Mouse (Mus musculus) midbrain, embryonic 14.5 days (tissue): ENCODE data around the gene Stambpl1. TPM values are rescaled to one million over a fixed set of nuclear protein-coding genes. Genes with fewer than 3 reads are reported as not detected.

Source experiments
- ATAC-seq: fragments of 200-750 bp; cut with Nextera tagmentation; 2 replicates; pipeline ENCODE4 v1.8.0; 2017; ENCODE audit warnings: moderate number of reproducible peaks, moderate library complexity; ENCODE audit not compliant: low FRiP score, low TSS enrichment
- DNase-seq: peaks from one replicate; pipeline ENCODE4 v3.0.0-alpha.2; 2015
- H3K27ac ChIP-seq: fragments of 300-500 bp; sonication (generic); replicated peaks from 2 replicates; pipeline ENCODE4 v1.5.1; 2014; ENCODE audit warnings: mild to moderate bottlenecking, low read depth, low read length, moderate library complexity
- H3K27me3 ChIP-seq: fragments of 300-500 bp; sonication (generic); 2 replicates; pipeline ENCODE4 v1.6.1; 2014; ENCODE audit warnings: low read length, control low read depth, mixed read lengths; ENCODE audit not compliant: control insufficient read depth, insufficient read depth
- H3K36me3 ChIP-seq: fragments of 300-500 bp; sonication (generic); 2 replicates; pipeline ENCODE4 v1.6.1; 2014; ENCODE audit warnings: low read length, control low read depth; ENCODE audit not compliant: control insufficient read depth, insufficient read depth
- H3K4me1 ChIP-seq: fragments of 300-500 bp; sonication (generic); 2 replicates; pipeline ENCODE4 v1.6.1; 2014; ENCODE audit warnings: mild to moderate bottlenecking, antibody characterized with exemption, low read length, control low read depth; ENCODE audit not compliant: control insufficient read depth, insufficient read depth
- H3K4me2 ChIP-seq: fragments of 300-500 bp; sonication (generic); 2 replicates; pipeline ENCODE4 v1.6.1; 2014; ENCODE audit warnings: mild to moderate bottlenecking, low read length, moderate library complexity
- H3K4me3 ChIP-seq: fragments of 300-500 bp; sonication (generic); replicated peaks from 2 replicates; pipeline ENCODE4 v1.5.1; 2014; ENCODE audit warnings: low read depth, low read length
- H3K9ac ChIP-seq: fragments of 300-500 bp; sonication (generic); replicated peaks from 2 replicates; pipeline ENCODE4 v1.6.1; 2014; ENCODE audit warnings: mild to moderate bottlenecking, low read length, moderate library complexity
- H3K9me3 ChIP-seq: fragments of 300-500 bp; sonication (generic); 2 replicates; pipeline ENCODE4 v1.6.1; 2016; ENCODE audit warnings: low read length, control low read depth, mixed read lengths; ENCODE audit not compliant: control insufficient read depth
- WGBS: fragments of 180-500 bp; shearing (Covaris S2); extraction: QIAGEN DNeasy Blood & Tissue Kit; methylation state at CpG from one replicate; pipeline ENCODE4 v1.1.7; 2014; 5-methylcytosine and 5-hydroxymethylcytosine counted together
- polyA plus RNA-seq: library from polyadenylated mRNA; unstranded; fragments of >200 nt; fragmentation: Nextera tagmentation; extraction: Ambion mirVana; gene quantifications from 2 replicates; pipeline ENCODE4 v1.2.1, GENCODE M21; 2014

Gene Stambpl1
- polyA plus RNA-seq, 1 experiment from 2014 or later: 11.5 TPM

DNA sequence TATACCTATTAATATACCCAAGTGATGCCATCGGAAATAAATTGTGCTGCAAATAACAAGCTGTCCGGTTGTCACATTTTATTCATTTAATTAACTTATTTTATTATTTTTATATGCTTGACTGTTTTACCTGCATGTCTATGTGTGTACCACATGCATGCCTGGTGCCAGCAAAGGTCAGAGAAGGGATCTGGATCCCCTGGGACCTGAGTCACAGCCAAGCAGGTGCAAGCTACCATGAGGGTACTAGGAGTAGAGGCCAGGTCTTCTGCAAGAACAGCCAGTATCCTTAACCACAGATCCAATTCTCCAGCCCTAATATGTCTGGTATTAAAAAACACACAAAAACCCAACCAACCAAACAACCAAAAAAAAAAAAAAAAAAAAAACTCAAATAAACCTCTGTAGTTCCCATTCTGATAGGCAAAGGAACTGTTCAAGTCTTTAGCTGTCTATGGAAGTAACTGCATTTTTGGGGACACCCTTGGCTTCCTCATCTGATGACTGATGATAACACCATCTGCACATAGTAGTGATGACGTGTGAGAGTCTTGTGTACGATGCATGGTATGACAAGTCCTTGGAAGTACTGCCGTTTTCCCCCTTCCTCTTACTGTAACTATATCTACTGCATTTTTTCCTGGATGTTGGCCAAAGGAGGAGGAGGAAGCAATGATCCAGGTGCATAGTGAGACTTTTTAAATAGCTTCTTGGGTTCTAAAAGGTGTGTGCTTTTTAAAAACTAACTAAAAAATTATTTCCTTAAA, 48.4 kb downstream of the Stambpl1 start:
- Histone ChIP-seq H3K36me3 (no peaks in the 10 kb centered on the region), H3K27ac (no peak overlapping the region), H3K4me3 (no peak overlapping the region), H3K27me3 (no peaks in the 10 kb centered on the region), H3K9me3 (no peaks in the 10 kb centered on the region), H3K4me2 (no peak overlapping the region), H3K9ac (no peak overlapping the region), H3K4me1 (no peaks in the 10 kb centered on the region)
- DNase-seq (no peak), ATAC-seq (no peak)
- WGBS: 96% methylated on average over 5 of the region's 5 CpGs

DNA sequence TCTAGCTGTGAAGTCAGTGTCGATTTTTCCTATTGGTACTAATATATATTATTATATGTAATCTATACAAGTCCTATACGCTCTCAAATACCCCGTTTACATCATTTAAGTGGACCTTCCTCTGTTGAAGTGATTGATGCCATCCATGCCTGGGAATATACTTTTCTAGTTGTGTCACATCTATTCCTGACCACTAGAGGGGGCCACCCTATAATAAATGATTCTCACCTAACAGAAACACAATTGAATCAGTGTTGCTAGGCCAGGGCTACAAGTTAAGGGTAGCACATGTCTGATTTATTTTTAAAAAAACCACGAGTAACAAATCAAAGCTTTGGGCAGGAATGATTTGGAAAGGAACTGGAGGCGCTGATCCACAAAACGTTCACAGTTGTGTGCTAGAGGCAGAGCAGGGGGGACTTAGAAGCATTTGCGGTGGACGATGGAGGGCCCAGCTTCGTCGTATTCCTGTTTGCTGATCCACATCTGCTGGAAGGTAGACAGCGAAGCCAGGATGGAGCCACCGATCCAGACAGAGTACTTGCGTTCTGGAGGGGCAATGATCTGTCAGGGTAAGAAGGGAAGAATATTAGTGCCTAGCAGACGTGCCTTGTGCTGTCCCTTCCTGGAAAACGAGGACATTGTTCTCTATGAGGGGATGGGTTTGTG, 49.4 kb downstream of the Stambpl1 start:
- no peak overlapping the region for H3K4me2 ChIP-seq
- H3K9ac ChIP-seq: no peak overlapping the region
- no peaks in the 10 kb centered on the region for H3K9me3 ChIP-seq
- H3K36me3 ChIP-seq: no peaks in the 10 kb centered on the region
- 65% methylated on average over 15 of the region's 15 CpGs for WGBS
- no peak overlapping the region for H3K4me3 ChIP-seq
- H3K27me3 ChIP-seq: no peaks in the 10 kb centered on the region
- ATAC-seq (no peak), DNase-seq (peak; percentile 73)
- H3K27ac ChIP-seq: no peak overlapping the region
- no peaks in the 10 kb centered on the region for H3K4me1 ChIP-seq

DNA sequence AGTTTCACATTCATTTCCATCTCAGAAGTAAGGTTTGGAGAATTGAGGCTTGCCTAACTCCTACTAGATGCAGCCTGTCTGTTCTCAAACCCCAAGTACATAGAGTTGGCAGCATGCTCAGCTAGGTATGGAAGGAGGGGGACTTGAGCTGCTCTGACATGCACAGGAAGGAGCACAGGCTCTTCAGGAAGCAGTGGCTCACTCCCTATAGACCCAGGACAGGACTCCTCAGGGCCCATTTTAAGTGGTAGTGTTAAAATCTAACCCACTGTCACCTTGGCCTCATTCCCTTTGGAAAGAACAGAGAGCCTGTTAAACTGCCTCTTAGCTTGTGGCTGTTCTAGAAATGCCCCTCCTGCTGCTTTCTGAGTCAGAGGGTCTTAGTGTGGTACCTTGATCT, 50.9 kb downstream of the Stambpl1 start:
- Histone ChIP-seq H3K9me3 (no peaks in the 10 kb centered on the region), H3K4me3 (no peak overlapping the region), H3K4me2 (no peak overlapping the region), H3K4me1 (no peaks in the 10 kb centered on the region), H3K9ac (no peak overlapping the region), H3K36me3 (no peaks in the 10 kb centered on the region), H3K27me3 (no peaks in the 10 kb centered on the region), H3K27ac (no peak overlapping the region)
- ATAC-seq: no peak
- DNase-seq: no peak

DNA sequence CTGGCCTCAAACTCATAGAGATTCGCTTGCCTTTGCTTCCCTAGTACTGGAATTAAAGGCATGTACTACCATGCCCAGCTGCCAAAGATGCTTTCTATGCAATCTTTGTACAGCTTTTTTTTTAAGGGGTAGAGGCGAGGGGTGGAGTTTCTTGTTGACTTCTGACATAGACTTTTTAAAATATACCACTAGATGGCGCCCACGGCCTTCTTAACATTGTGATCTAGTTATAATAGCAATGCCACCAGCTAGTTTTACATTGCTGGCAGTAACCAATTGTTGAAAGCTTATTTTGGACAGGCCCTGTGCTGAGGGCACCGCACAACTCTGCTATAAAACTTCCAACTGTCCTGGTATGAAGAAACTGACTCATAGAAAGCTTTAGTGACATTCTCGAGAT, 52.0 kb downstream of the Stambpl1 start:
- H3K27ac ChIP-seq: no peak overlapping the region
- no peaks in the 10 kb centered on the region for H3K9me3 ChIP-seq
- H3K4me3 ChIP-seq: no peak overlapping the region
- H3K36me3 ChIP-seq: no peaks in the 10 kb centered on the region
- H3K4me2 ChIP-seq: no peak overlapping the region
- peak; percentile 95 for DNase-seq
- H3K9ac ChIP-seq: no peak overlapping the region
- H3K4me1 ChIP-seq: no peaks in the 10 kb centered on the region
- 0 out of 2 replicates have a peak, but pooled peaks have one; percentile 9 for ATAC-seq
- 18% methylated on average over 6 of the region's 6 CpGs for WGBS
- no peaks in the 10 kb centered on the region for H3K27me3 ChIP-seq

DNA sequence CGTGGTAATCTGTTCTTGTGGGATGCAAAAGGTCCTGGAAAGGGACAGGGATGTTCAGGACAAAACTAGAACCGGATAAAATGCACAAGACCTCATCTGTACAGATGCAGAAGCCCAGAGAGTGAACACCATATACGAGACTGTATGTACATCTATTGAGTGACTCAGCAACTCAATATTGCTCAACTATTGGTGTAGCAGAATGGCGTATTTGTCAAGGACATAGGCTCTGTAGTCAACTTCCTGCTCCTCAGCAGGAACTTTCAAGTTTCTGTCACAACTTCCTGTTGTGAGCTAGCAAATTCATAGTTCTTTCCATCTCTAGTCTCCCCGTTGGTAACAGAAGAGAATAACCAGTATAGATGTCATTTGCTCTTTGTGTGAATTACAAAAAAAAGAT, 56.5 kb downstream of the Stambpl1 start:
- ATAC-seq (no peak), DNase-seq (no peak)
- Histone ChIP-seq H3K27me3 (no peaks in the 10 kb centered on the region), H3K4me3 (no peak overlapping the region), H3K9me3 (no peaks in the 10 kb centered on the region), H3K4me1 (no peaks in the 10 kb centered on the region), H3K9ac (no peak overlapping the region), H3K27ac (no peak overlapping the region), H3K4me2 (no peak overlapping the region), H3K36me3 (no peaks in the 10 kb centered on the region)
- 80% methylated on average over 5 of the region's 5 CpGs for WGBS

DNA sequence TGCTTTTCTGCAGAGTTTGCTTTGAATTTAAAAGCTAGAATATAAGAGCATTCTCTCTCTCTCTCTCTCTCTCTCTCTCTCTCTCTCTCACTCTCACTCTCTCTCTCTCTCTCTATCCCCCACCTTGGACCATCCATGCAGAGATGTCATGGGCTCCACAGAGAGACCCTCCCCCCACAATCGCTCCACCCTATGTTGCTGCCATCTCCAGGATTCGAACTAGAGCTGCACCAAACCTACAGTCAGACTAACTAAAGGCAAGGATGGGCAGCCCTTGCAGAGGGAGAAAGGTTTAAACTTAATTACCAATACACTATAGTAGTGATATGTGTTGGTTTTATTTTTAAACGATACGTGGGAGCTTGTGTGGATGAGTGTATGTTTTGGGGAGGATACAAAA, 58.6 kb downstream of the Stambpl1 start:
- H3K9me3 ChIP-seq: no peaks in the 10 kb centered on the region
- no peaks in the 10 kb centered on the region for H3K36me3 ChIP-seq
- no peaks in the 10 kb centered on the region for H3K27me3 ChIP-seq
- H3K9ac ChIP-seq: no peak overlapping the region
- no peak overlapping the region for H3K27ac ChIP-seq
- no peak for DNase-seq
- no peak overlapping the region for H3K4me2 ChIP-seq
- no peak for ATAC-seq
- WGBS: 91% methylated on average over 4 of the region's 4 CpGs
- no peaks in the 10 kb centered on the region for H3K4me1 ChIP-seq
- H3K4me3 ChIP-seq: no peak overlapping the region

DNA sequence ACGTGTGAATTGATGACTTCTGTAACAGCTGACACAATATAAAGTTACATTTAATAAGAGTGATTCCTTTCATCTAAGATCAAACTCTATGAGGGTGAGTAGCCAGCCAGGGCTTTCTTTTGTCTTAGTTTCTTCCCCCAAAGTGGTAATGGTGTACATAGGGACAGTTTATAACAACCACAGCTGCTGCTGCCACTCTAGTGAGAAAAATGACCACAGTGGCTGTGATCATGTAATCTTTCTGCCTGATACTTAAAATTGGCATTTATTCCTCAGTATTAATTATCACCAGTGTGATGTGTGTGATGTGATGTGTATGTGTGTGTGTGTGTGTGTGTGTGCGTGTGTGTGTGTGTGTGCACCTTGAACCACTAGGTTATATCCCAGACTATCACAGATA, 59.9 kb downstream of the Stambpl1 start:
- Histone ChIP-seq H3K9ac (no peak overlapping the region), H3K4me2 (no peak overlapping the region), H3K36me3 (no peaks in the 10 kb centered on the region), H3K4me3 (no peak overlapping the region), H3K9me3 (no peaks in the 10 kb centered on the region), H3K27me3 (no peaks in the 10 kb centered on the region), H3K27ac (no peak overlapping the region), H3K4me1 (no peaks in the 10 kb centered on the region)
- DNase-seq (no peak), ATAC-seq (no peak)
- WGBS: 88% methylated on average over 2 of the region's 2 CpGs

DNA sequence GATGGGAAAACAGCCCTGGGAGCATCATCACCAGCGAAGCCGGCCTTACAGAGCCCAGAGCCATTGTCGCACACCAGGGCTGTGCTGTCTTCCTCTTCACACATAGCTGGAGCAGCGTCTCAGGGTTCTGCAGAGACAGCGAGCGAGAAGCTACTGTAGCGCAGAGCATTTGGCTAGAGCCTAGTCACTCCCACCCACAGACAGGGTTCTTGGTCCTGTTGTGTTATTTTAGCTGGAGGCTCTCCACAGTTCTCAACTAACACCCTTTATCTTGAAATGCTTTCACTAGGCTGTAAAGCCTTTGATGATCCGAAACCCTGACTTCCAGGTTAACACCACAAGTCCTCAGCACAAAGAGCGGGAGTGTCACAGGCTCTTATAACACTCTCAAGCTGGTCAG, 60.4 kb downstream of the Stambpl1 start:
- Histone ChIP-seq H3K27ac (no peak overlapping the region), H3K9ac (no peak overlapping the region), H3K36me3 (no peaks in the 10 kb centered on the region), H3K4me1 (no peaks in the 10 kb centered on the region), H3K9me3 (no peaks in the 10 kb centered on the region), H3K4me2 (no peak overlapping the region), H3K4me3 (no peak overlapping the region), H3K27me3 (no peaks in the 10 kb centered on the region)
- WGBS: 82% methylated on average over 9 of the region's 9 CpGs
- ATAC-seq (no peak), DNase-seq (no peak)
